Mouse (Mus musculus) forebrain, embryonic 13.5 days (tissue): ENCODE data around the gene Parp6. TPM values are rescaled to one million over a fixed set of nuclear protein-coding genes. Genes with fewer than 3 reads are reported as not detected.

Source experiments
- ATAC-seq: fragments of 200-750 bp; cut with Nextera tagmentation; 2 replicates; pipeline ENCODE4 v1.8.0; 2017
- H3K27ac ChIP-seq: fragments of 300-500 bp; sonication (generic); 2 replicates; pipeline ENCODE4 v1.5.1; 2015; ENCODE audit warnings: inconsistent platforms, mild to moderate bottlenecking, moderate library complexity
- H3K27me3 ChIP-seq: fragments of 300-500 bp; sonication (generic); 2 replicates; pipeline ENCODE4 v1.6.1; 2015; ENCODE audit warnings: mild to moderate bottlenecking, inconsistent platforms
- H3K36me3 ChIP-seq: fragments of 300-500 bp; sonication (generic); 2 replicates; pipeline ENCODE4 v1.6.1; 2015; ENCODE audit warnings: mild to moderate bottlenecking, inconsistent platforms; ENCODE audit not compliant: poor library complexity, severe bottlenecking
- H3K4me1 ChIP-seq: fragments of 300-500 bp; sonication (generic); 2 replicates; pipeline ENCODE4 v1.6.1; 2015; ENCODE audit warnings: inconsistent platforms
- H3K4me2 ChIP-seq: fragments of 300-500 bp; sonication (generic); 2 replicates; pipeline ENCODE4 v1.6.1; 2015; ENCODE audit warnings: inconsistent platforms, mild to moderate bottlenecking, moderate library complexity
- H3K4me3 ChIP-seq: fragments of 300-500 bp; sonication (generic); 2 replicates; pipeline ENCODE4 v1.5.1; 2015; ENCODE audit warnings: mild to moderate bottlenecking, inconsistent platforms
- H3K9ac ChIP-seq: fragments of 300-500 bp; sonication (generic); 2 replicates; pipeline ENCODE4 v1.6.1; 2015; ENCODE audit warnings: mild to moderate bottlenecking, inconsistent platforms
- H3K9me3 ChIP-seq: fragments of 300-500 bp; sonication (generic); replicated peaks from 2 replicates; pipeline ENCODE4 v1.6.1; 2016; ENCODE audit warnings: inconsistent platforms
- WGBS: fragments of 180-500 bp; shearing (Covaris S2); methylation state at CpG from one replicate; pipeline ENCODE4 v1.1.7; 2015; 5-methylcytosine and 5-hydroxymethylcytosine counted together
- polyA plus RNA-seq: library from polyadenylated mRNA; unstranded; fragments of >200 nt; fragmentation: Nextera tagmentation; extraction: Ambion mirVana; gene quantifications from 2 replicates; pipeline ENCODE4 v1.2.1, GENCODE M21; 2015

Parp6 gene
- polyA plus RNA-seq, 1 experiment from 2014 or later, result 154 TPM

DNA sequence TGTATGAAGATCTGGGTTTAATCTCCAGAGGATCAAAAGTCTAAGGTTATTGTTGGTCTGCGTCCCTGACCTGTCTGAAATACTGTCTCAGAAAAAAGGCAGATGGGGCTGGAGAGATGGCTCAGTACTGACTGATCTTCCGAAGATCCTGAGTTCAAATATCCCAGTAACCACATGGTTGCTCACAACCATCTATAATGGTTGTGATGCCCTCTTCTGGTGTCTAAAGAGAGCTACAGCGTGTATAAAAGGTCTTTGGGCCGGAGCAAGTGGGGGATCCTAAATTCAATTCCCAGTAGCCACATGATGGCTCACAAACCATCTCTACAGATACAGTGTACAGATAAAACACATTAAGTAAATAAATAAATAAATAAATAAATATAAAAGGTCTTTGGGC, 52.1 kb downstream of the Parp6 start:
- Histone ChIP-seq H3K9me3 (no peaks in the 10 kb centered on the region), H3K27me3 (no peaks in the 10 kb centered on the region), H3K9ac (no peak overlapping the region), H3K4me2 (no peak overlapping the region), H3K27ac (no peak overlapping the region), H3K4me1 (peaks cover 10% of the 10 kb centered on the region), H3K4me3 (no peak overlapping the region), H3K36me3 (peaks cover 97% of the 10 kb centered on the region)
- ATAC-seq, result no peak
- 80% methylated on average over 4 of the region's 4 CpGs for WGBS

DNA sequence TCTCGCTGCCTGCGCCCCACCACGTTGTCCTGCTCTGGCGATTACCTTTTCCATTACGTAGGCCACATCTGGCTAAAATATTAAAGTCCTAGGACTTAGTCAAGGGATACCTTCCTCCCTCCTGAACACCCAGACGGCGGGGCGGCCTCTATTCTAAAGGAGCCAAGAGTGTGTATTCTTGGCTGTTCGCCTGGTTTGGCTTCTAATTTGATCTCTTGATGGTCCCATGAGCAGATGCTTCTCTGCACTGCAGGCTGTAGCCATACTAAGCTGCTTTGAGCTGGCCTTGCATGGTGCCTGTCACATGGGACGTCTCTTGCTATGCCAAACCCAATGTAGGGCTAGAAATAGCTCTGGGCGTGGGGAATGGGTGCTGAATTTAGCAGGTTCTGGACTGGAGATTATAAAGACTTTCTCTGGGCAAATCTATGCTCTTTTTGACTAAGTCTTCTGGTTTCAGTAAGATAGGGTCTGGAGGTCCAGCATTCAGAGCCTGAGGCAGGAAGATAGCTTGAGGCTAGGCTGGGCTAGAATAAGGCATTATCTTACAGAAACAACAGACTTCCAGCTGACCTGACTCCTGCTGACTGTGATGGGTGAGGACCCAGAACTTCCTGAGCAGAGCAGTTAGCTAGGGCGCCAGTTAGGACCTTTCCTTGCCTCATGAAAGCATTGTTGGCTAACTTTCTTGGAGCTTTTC, 55.3 kb downstream of the Parp6 start:
- Histone ChIP-seq H3K4me1 (no peaks in the 10 kb centered on the region), H3K9me3 (no peaks in the 10 kb centered on the region), H3K36me3 (peaks cover 98% of the 10 kb centered on the region), H3K4me2 (no peak overlapping the region), H3K27me3 (no peaks in the 10 kb centered on the region), H3K27ac (no peak overlapping the region), H3K4me3 (no peak overlapping the region), H3K9ac (no peak overlapping the region)
- WGBS, result 86% methylated on average over 12 of the region's 12 CpGs
- ATAC-seq, result no peak

- H3K4me3 ChIP-seq, result no peak overlapping the region
- WGBS, result 77% methylated on average over 2 of the region's 2 CpGs
- ATAC-seq, result no peak
- no peak overlapping the region for H3K4me2 ChIP-seq
- H3K36me3 ChIP-seq, result peaks cover 98% of the 10 kb centered on the region
- H3K27me3 ChIP-seq, result no peaks in the 10 kb centered on the region
- no peak overlapping the region for H3K9ac ChIP-seq
- no peaks in the 10 kb centered on the region for H3K4me1 ChIP-seq
- no peak overlapping the region for H3K27ac ChIP-seq
- no peaks in the 10 kb centered on the region for H3K9me3 ChIP-seq
Measured at GRCm38 (mm10) chr9:59673427-59673826, 56.3 kb downstream of the Parp6 start.

GRCm38 (mm10) chr9:59675598-59675997, 58.5 kb downstream of the Parp6 start:
- Histone ChIP-seq H3K4me2 (no peak overlapping the region), H3K4me3 (no peak overlapping the region), H3K27me3 (peaks cover 5% of the 10 kb centered on the region), H3K9ac (no peak overlapping the region), H3K27ac (no peak overlapping the region), H3K9me3 (no peaks in the 10 kb centered on the region), H3K4me1 (peaks cover 13% of the 10 kb centered on the region), H3K36me3 (peaks cover 90% of the 10 kb centered on the region)
- WGBS, result 88% methylated on average over 14 of the region's 14 CpGs
- ATAC-seq, result no peak

DNA sequence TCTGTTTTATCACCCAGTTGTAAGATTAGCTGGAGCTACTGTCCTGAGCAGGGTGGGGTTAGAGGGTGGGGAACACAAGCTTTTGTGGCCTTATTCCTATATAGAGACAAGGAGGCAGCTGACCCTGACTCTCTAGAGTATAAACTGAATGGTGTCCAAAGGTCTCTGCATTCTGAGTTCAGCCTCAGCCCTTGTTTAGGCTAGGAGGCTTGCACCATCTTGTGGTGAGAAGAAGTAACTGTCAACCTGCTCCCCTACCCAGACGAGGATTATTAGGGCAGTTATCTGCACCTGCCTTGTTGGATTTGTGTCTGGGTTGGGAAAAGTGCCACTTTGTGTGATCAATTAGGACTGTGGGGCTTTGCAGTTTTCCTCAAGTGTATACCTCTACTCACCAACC, 61.2 kb downstream of the Parp6 start:
- Histone ChIP-seq H3K4me1 (peaks cover 15% of the 10 kb centered on the region), H3K36me3 (peaks cover 63% of the 10 kb centered on the region), H3K9me3 (no peaks in the 10 kb centered on the region), H3K4me2 (no peak overlapping the region), H3K27ac (no peak overlapping the region), H3K4me3 (no peak overlapping the region), H3K9ac (no peak overlapping the region), H3K27me3 (peaks cover 20% of the 10 kb centered on the region)
- WGBS, result 29% methylated on average over 1 of the region's 1 CpGs
- ATAC-seq, result no peak

- WGBS, result 2% methylated on average over 47 of the region's 47 CpGs
Measured at GRCm38 (mm10) chr9:59679678-59680533, 62.8 kb downstream of the Parp6 start, which contains the start of gene Gramd2. TSS of gene Gramd2 (plus strand) at chr9:59680144.

DNA sequence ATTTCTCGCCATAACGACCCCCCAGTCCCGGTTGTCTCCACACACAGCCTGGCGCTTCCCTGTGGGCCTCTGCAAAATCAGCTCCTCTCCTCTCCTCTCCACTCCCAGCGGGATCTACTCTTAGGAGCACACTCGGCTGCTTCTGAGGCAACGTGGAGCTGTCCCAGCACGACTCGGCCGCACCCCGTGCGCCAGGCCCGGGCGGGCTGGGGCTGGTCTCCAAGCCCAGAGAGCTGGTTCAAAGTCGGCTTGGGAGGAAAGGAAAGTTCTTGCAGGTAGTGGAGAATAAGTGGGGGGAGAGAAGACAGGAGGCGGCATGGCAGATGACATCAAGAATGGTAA, 63.4 kb downstream of the Parp6 start:
- Histone ChIP-seq H3K9me3 (no peaks in the 10 kb centered on the region), H3K4me3 (peak overlapping the region; percentile 52), H3K4me2 (peak overlapping the region; percentile 92), H3K9ac (peak overlapping the region; percentile 70), H3K27me3 (peaks cover 20% of the 10 kb centered on the region), H3K4me1 (peaks cover 15% of the 10 kb centered on the region), H3K36me3 (peaks cover 42% of the 10 kb centered on the region), H3K27ac (no peak overlapping the region)
- peak; percentile 17; the same call in 1 of the 2 replicates for ATAC-seq
- WGBS, result 9% methylated on average over 16 of the region's 16 CpGs

More at GRCm38 (mm10) chr9:59679678-59680533, 62.8 kb downstream of the Parp6 start, which contains the start of gene Gramd2:
- Histone ChIP-seq H3K4me1 (peaks cover 15% of the 10 kb centered on the region), H3K36me3 (peaks cover 48% of the 10 kb centered on the region), H3K9ac (peak within 1 kb of the TSS; percentile 70), H3K9me3 (no peaks in the 10 kb centered on the region), H3K27me3 (peaks cover 20% of the 10 kb centered on the region), H3K4me3 (peak within 1 kb of the TSS; percentile 52), H3K4me2 (peak within 1 kb of the TSS; percentile 92), H3K27ac (no peak within 1 kb of the TSS; the same call in 1 of the 2 replicates)
- peak; percentile 97 for ATAC-seq

GRCm38 (mm10) chr9:59684020-59684419, 66.9 kb downstream of the Parp6 start:
- 84% methylated on average over 2 of the region's 2 CpGs for WGBS
- ATAC-seq, result no peak

DNA sequence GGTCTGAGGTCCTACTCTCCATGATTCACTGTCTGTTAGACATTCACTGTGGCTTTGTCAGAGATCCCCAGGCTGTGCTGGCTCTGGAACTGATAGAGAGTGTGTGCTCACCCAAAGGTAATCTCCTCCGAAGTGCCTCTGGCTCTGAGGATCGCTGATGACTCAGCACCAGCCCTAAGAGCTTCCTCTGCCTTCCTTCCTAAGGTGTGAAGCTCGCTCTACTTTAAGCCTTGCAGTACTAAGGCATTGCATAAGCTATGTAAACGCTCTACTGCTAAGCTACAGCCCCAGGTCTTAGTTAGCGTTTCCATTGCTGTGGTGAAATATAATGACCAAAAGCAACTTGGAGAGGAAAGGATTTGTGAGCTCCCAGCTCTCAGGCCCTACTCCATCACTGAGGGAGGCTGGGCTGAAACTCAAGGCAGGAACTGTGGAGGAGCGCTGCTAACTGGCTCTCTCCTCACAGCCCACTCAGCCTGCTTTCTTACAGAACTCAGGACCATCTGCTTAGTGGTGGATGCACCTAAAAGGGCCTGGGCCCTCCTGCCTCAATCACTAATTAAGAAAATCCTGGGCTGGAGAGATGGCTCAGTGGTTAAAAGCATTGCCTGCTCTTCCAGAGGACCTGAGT, 70.4 kb downstream of the Parp6 start:
- Histone ChIP-seq H3K36me3 (no peaks in the 10 kb centered on the region), H3K9me3 (no peaks in the 10 kb centered on the region), H3K27me3 (no peaks in the 10 kb centered on the region), H3K4me1 (peaks cover 15% of the 10 kb centered on the region), H3K27ac (no peak overlapping the region), H3K9ac (no peak overlapping the region), H3K4me2 (no peak overlapping the region), H3K4me3 (no peak overlapping the region)
- WGBS, result 43% methylated on average over 6 of the region's 6 CpGs
- no peak for ATAC-seq

More at GRCm38 (mm10) chr9:59684020-59684419, 66.9 kb downstream of the Parp6 start:
- Histone ChIP-seq H3K36me3 (peaks cover 8% of the 10 kb centered on the region), H3K4me1 (peaks cover 15% of the 10 kb centered on the region), H3K27me3 (peaks cover 20% of the 10 kb centered on the region), H3K4me3 (no peak overlapping the region), H3K9ac (no peak overlapping the region), H3K9me3 (no peaks in the 10 kb centered on the region), H3K4me2 (no peak overlapping the region), H3K27ac (no peak overlapping the region)

DNA sequence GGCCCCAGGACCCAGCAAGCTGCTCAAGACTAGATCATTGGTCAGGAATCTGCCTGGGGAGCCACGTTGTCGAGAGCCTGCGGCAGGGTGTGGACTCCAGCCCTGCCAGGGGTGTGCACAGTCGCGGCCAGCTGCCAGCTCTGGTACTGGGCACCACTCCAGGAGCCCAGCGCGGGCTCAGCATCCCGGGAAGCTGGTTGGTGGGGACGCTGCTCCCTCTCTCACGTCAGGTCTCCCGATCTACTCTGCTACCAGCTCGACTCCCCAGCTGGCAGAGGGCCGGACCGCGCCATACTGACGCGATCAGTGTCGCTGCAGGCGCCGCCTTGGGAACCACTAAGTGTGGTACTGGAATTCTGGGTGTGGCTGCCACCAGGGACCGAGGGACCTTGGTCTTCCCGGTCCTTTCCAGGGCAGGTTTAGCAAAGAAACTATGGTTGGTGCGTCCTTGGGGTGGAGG, 74.6 kb downstream of the Parp6 start:
- Histone ChIP-seq H3K4me3 (peak overlapping the region; percentile 34), H3K9me3 (no peaks in the 10 kb centered on the region), H3K4me2 (peak overlapping the region; percentile 67), H3K4me1 (peaks cover 23% of the 10 kb centered on the region), H3K9ac (peak overlapping the region; percentile 60), H3K27ac (peak overlapping the region; percentile 59; the same call in 1 of the 2 replicates), H3K36me3 (no peaks in the 10 kb centered on the region), H3K27me3 (peaks cover 3% of the 10 kb centered on the region; the same call in 1 of the 2 replicates)
- peak; percentile 93 for ATAC-seq
- WGBS, result 1% methylated on average over 23 of the region's 23 CpGs

- peaks cover 23% of the 10 kb centered on the region for H3K4me1 ChIP-seq
- ATAC-seq, result peak; percentile 75
- H3K27ac ChIP-seq, result peak overlapping the region; percentile 59
- no peaks in the 10 kb centered on the region for H3K9me3 ChIP-seq
- 29% methylated on average over 9 of the region's 9 CpGs for WGBS
- H3K4me2 ChIP-seq, result peak overlapping the region; percentile 67
- H3K9ac ChIP-seq, result peak overlapping the region; percentile 60
- H3K27me3 ChIP-seq, result peaks cover 3% of the 10 kb centered on the region; the same call in 1 of the 2 replicates
- no peaks in the 10 kb centered on the region for H3K36me3 ChIP-seq
- H3K4me3 ChIP-seq, result peak overlapping the region; percentile 34
Measured at GRCm38 (mm10) chr9:59692145-59692544, 75.1 kb downstream of the Parp6 start.
